Mouse (Mus musculus) thymus, adult 2 months (tissue): Measurements from ENCODE around the gene Amhr2.

ENCODE experiments used
- CTCF ChIP-seq: fragments of 200-500 bp; IDR thresholded peaks from 2 replicates; pipeline ENCODE4 v1.5.1; 2012; ENCODE audit warnings: mild to moderate bottlenecking, control low read depth, low read length, moderate library complexity, borderline replicate concordance; ENCODE audit not compliant: control insufficient read depth, poor library complexity, insufficient read depth; ENCODE audit errors: extremely low read depth
- POLR2A ChIP-seq: fragments of 200-500 bp; IDR thresholded peaks from 2 replicates; pipeline ENCODE4 v1.6.1; 2012; ENCODE audit warnings: mild to moderate bottlenecking, low read length, control low read depth, moderate library complexity; ENCODE audit not compliant: control insufficient read depth, poor library complexity, insufficient read depth; ENCODE audit errors: extremely low read depth

- TF ChIP-seq POLR2A (no peak), CTCF (no peak)
These were observed 15.8 kb downstream of the Amhr2 start for GRCm38 (mm10) chr15:102460971-102461370.
